Mouse (Mus musculus): Measurements from ENCODE around the gene Myh4. TPM values are rescaled to one million over a fixed set of nuclear protein-coding genes. Genes with fewer than 3 reads are reported as not detected.

Gene Myh4
- polyA plus RNA-seq, 1 experiment from 2014 or later = 0.08 TPM

DNA sequence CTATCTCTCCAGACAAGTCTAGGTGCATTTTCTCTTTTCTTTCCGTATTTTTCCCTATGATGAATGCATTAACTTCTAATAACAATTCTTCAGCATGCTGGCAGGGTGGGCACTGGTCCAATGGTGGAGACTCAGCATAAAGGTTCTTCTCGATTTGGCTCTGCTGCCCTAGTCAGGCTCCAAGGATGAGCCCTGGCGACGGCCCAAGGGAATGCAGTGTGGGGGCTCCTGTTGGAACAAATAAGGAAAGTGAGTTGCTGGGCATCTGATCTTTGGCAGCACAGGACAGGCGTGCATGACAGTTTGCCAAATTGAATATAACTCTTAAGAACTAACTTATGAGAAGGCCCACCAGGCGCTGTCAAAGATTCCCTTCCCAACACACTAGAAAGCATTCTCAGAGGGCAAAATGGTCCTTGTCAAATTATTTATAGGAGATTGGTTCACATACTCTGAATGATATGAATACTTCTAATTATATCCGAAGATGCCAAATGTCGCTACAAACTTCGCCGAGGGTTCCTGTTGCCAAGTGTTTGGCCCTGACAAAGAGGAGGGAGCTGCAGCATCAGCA lies 38.9 kb downstream of the Myh4 start, which contains the start of gene Myh8:
Myh8 (plus strand) TSS at position 524 of the 574 bp plus-strand sequence.
- H3K4me2 ChIP-seq (ENCODE audit: low read length) = no peak within 1 kb of the TSS
- H3K9me3 ChIP-seq (ENCODE audit: control insufficient read depth, low read length) = no peaks in the 10 kb centered on the region
- H3K9ac ChIP-seq (replicated peaks; ENCODE audit: low read length) = no peak within 1 kb of the TSS
- DNase-seq (peak; percentile 63), ATAC-seq (ENCODE audit: low FRiP score, low TSS enrichment) (no peak)
- H3K27ac ChIP-seq (replicated peaks; ENCODE audit: low read depth, low read length) = no peak within 1 kb of the TSS
- 80% methylated on average over 10 of the region's 10 CpGs for WGBS
- H3K4me3 ChIP-seq (replicated peaks; ENCODE audit: low read depth, low read length) = no peak within 1 kb of the TSS
- no peaks in the 10 kb centered on the region for H3K36me3 ChIP-seq (ENCODE audit: control insufficient read depth, insufficient read depth, low read length)
- H3K4me1 ChIP-seq (ENCODE audit: control insufficient read depth, insufficient read depth, low read length) = no peaks in the 10 kb centered on the region
- H3K27me3 ChIP-seq (ENCODE audit: control insufficient read depth, insufficient read depth, low read length) = no peaks in the 10 kb centered on the region

- Histone ChIP-seq H3K9me3 (ENCODE audit: control insufficient read depth, low read length) (no peaks in the 10 kb centered on the region), H3K4me1 (ENCODE audit: control insufficient read depth, insufficient read depth, low read length) (no peaks in the 10 kb centered on the region), H3K9ac (replicated peaks; ENCODE audit: low read length) (no peak overlapping the region), H3K27me3 (ENCODE audit: control insufficient read depth, insufficient read depth, low read length) (no peaks in the 10 kb centered on the region), H3K27ac (replicated peaks; ENCODE audit: low read depth, low read length) (no peak overlapping the region), H3K4me2 (ENCODE audit: low read length) (no peak overlapping the region), H3K36me3 (ENCODE audit: control insufficient read depth, insufficient read depth, low read length) (no peaks in the 10 kb centered on the region), H3K4me3 (replicated peaks; ENCODE audit: low read depth, low read length) (no peak overlapping the region)
- DNase-seq (no peak), ATAC-seq (ENCODE audit: low FRiP score, low TSS enrichment) (no peak)
- WGBS = 81% methylated on average over 1 of the region's 1 CpGs
These were observed 55.6 kb downstream of the Myh4 start for GRCm38 (mm10) chr11:67293440-67293839.

Other genes starting within 250 kb of the Myh4 start
- 0.30 and 0.50 TPM in 2 replicates for gene Tmem220, start 212.9 kb upstream of the Myh4 start, polyA plus RNA-seq (2014; fragmentation: Nextera tagmentation; extraction: Ambion mirVana)
- gene Adprm, start 185.4 kb upstream of the Myh4 start, polyA plus RNA-seq (2014; fragmentation: Nextera tagmentation; extraction: Ambion mirVana) = 29.3 and 36.6 TPM in 2 replicates
- gene Sco1, start 185.4 kb upstream of the Myh4 start, polyA plus RNA-seq (2014; fragmentation: Nextera tagmentation; extraction: Ambion mirVana) = 11.3 and 13.1 TPM in 2 replicates
- 0.12 and 0.18 TPM in 2 replicates for gene Myh3, start 159.7 kb upstream of the Myh4 start, polyA plus RNA-seq (2014; fragmentation: Nextera tagmentation; extraction: Ambion mirVana)
- 0.04 and 0.16 TPM in 2 replicates for gene Myh2, start 67.0 kb upstream of the Myh4 start, polyA plus RNA-seq (2014; fragmentation: Nextera tagmentation; extraction: Ambion mirVana)
- gene Myh1, start 38.0 kb upstream of the Myh4 start, polyA plus RNA-seq (2014; fragmentation: Nextera tagmentation; extraction: Ambion mirVana) = 0.08 and 0.14 TPM in 2 replicates
- 1.4 and 2.6 TPM in 2 replicates for gene Myh8, start 39.1 kb downstream of the Myh4 start, polyA plus RNA-seq (2014; fragmentation: Nextera tagmentation; extraction: Ambion mirVana)
- gene Myh13, start 83.6 kb downstream of the Myh4 start, polyA plus RNA-seq (2014; fragmentation: Nextera tagmentation; extraction: Ambion mirVana) = 0.24 TPM in 2 replicates
- 15.7 and 23.8 TPM in 2 replicates for gene Gas7, start 217.4 kb downstream of the Myh4 start, polyA plus RNA-seq (2014; fragmentation: Nextera tagmentation; extraction: Ambion mirVana)

All from midbrain, embryonic 14.5 days (tissue).